Mouse (Mus musculus): ENCODE data around the gene Fgf9.

The Fgf9 gene

GRCm38 (mm10) chr14:58089486-58089885 is 19.1 kb downstream of the Fgf9 start:
- DNase-seq (ENCODE audit: low spot score in 2 of 2) = no peak

DNA sequence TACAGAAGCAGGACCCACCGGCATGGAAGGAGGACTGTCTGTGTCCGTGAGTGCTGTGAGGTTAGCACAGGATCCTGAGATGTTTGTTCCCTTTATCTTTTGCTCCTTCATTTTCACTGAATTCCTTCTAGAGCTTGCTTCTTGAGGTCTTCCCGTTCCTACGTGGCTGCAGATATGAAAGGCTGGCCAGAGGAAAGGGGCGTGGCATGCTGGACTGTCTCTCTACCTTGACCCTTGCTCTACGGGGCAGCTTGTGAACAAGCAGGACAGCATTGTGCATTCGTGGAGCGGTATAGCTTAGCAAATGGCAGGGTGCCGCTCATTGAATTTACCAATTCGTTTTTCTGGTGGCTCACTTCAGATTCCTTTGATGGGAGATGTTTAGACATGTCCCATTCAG is 21.0 kb downstream of the Fgf9 start:
- no peak for DNase-seq (ENCODE audit: low spot score in 2 of 2)

DNA sequence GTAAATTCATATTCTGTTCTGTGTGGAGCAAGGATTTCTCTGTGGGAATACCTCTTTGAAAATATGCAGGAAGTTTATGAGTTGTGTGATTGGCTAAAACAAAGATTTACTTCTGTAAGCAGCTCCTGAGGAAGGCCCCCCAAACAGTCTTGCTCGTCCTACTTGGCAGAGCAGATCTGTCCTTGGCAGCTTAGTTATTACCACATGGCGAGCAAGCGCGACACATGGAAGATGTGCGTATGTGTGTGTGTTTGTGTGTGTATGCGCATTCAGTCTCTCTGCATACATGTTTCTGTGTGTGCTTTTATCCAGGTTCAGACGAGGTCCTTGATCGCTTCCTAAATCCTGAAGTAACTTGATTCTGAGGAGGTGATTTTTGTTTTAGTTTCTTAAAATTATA is 29.3 kb downstream of the Fgf9 start:
- DNase-seq (ENCODE audit: low spot score in 2 of 2) = no peak

DNA sequence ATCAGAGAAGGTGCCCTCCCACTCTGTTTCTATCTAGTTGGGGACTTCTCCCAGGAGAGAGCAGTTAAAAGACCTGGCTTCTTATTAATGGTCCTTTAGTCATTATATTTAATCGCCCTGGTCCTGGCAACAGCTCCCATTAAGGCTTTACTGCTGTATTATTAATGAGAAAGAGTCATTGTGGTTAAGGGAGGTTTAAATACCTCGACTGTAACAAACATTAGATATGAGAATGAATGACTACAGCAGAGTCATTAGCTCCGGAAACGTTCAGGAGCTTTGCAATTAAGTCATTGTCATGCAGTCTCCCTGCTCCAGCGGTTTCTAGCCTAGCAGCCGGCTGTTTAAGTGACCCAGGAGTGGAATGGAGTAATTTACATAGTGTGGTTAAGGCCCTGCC is 31.0 kb downstream of the Fgf9 start:
- no peak for DNase-seq (ENCODE audit: low spot score in 2 of 2)

DNA sequence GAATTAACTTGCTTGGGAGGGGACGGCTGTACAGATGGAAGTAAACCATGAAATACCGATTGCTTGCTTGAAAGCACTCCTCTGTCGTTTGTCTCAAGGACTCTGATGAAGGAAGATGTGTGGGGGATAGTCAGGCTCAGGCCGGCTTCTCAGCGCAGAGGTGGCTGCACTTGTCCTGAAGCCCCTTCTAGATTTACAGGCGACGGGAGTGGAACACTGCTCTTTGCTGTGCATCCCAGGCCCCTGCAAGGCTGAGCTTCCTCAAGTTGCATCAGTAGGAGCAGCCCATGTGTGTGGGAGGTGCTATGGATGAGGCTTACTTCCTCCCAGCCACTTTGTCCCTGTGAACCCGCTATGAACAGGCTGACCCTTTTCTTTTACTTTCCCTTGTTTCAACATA is 33.9 kb downstream of the Fgf9 start:
- no peak for DNase-seq (ENCODE audit: low spot score in 2 of 2)

GRCm38 (mm10) chr14:58105596-58105995 is 35.2 kb downstream of the Fgf9 start:
- DNase-seq (ENCODE audit: low spot score in 2 of 2) = no peak

DNA sequence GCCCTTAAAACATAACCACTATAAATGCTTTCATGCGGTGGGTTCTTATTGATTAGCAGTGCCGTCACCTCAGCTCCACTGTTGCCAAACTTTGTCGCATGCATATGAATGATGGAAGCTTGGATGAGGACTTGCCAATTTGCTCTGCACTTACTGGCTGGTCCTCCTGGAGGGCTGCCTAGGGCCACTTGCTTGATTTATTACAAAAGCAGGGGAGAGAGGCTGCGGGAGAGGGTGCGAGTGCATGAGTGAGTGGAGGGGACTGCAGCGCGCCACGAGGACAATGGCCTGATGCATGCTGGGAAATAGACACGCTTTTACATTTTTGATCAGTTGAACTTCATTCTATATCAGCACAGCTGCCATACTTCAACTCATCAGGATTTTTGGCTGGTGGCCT is 39.3 kb downstream of the Fgf9 start:
- no peak for DNase-seq (ENCODE audit: low spot score in 2 of 2)

GRCm38 (mm10) chr14:58111562-58111961 is 41.2 kb downstream of the Fgf9 start:
- no peak for DNase-seq (ENCODE audit: low spot score in 2 of 2)

DNA sequence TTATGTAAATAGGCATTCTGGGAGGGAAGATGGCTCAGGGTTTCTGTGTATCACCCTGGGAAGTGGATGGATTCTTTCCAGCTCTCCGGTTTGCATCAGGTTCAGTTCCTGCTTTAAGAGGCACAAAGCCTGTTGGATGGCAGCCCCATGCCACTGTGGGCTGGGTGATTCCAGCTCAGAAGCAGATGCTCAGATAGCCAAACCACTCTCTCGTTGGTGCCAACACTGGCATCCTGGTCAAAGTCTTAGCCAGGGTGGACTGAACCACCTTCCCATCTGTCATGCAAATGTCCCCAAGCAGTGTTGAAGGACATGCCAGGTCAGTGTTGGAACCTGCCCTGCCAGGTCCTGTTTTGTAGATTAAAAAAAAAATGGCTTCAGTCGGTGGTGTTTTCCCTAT is 42.0 kb downstream of the Fgf9 start:
- no peak for DNase-seq (ENCODE audit: low spot score in 2 of 2)

DNA sequence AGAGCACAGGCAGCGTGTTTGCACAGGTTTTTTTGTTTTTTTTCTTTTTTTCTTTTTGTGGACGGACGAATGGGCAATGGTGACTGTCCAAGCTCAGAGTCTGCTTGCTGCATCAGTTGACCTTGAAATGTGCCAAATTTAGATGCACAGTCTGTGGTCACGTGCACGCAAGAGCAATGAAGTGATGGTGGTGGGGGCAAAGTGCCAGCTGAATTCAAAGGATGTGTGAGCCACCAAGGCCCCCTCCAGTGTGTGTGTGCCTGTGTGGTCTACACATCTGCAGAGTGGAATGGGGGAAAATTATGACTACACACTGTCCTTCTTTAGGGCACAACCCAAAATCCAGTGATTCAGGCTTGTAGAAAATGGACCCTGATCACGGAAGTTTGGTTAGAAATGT is 42.8 kb downstream of the Fgf9 start:
- DNase-seq (ENCODE audit: low spot score in 2 of 2) = no peak

GRCm38 (mm10) chr14:58114146-58114545 is 43.8 kb downstream of the Fgf9 start:
- no peak for DNase-seq (ENCODE audit: low spot score in 2 of 2)

DNA sequence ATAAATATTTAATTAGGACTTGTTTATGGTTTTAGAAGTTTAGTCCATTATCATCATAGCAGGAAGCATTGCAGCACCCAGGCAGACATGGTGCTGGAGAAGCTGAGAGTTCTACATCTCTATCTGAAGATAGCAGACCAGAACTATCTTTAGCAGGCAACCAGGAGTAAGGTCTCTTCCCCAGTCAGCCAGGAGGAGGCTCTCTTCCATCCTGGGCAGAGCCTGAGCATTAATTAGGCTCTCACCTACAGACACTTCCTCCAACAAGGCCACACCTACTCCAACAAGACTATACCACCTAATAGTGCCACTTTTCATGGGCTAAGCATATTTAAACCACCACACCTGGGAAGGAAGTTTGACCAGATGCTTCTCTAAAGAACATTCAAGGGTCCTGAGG is 54.3 kb downstream of the Fgf9 start:
- no peak for DNase-seq (ENCODE audit: low spot score in 2 of 2)

DNA sequence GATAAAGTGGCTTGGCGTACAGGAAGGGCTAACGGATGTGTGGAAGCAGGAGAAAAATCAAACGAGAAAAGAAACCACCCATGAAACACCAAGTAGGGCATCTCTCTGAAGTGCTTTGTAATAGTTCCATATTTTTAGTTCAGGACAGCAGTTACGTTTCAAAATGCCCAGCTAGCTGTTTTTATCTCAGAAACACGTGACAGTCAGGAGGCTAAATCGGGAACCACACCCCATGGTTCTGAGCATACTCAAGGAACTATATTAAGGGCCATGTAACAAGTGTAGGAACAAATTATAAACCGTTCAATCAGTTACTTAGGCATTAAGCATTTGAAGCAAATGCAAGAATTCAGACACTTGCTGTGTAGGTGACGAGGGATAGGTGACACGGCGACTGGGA is 56.2 kb downstream of the Fgf9 start:
- no peak for DNase-seq (ENCODE audit: low spot score in 2 of 2)

DNA sequence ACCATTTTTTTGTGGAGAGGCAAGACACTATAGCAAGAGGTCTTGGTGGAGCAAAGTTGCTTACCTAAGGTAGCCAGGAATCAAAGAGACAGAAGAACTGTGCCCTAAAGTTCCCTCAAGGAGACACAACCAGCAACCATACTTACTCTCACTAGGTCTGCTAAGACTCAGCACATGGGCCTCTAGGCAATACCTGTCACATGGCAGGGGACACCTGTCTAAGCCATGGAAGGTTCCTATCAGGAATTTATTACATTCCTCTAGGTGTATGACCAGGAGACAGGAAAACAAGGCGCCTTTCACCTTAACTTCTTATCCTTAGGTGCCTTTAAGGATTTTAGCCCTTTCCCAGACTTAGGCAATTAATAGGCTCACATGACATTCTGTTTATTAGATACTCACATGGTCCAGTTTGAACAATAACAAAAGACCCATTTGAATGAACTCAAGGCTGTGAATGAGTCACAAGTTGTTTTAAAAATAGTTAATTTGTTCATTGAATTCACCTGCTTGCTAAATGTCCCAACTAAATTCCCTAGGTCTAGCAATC is 69.2 kb downstream of the Fgf9 start:
- DNase-seq (ENCODE audit: low spot score in 2 of 2) = no peak

DNA sequence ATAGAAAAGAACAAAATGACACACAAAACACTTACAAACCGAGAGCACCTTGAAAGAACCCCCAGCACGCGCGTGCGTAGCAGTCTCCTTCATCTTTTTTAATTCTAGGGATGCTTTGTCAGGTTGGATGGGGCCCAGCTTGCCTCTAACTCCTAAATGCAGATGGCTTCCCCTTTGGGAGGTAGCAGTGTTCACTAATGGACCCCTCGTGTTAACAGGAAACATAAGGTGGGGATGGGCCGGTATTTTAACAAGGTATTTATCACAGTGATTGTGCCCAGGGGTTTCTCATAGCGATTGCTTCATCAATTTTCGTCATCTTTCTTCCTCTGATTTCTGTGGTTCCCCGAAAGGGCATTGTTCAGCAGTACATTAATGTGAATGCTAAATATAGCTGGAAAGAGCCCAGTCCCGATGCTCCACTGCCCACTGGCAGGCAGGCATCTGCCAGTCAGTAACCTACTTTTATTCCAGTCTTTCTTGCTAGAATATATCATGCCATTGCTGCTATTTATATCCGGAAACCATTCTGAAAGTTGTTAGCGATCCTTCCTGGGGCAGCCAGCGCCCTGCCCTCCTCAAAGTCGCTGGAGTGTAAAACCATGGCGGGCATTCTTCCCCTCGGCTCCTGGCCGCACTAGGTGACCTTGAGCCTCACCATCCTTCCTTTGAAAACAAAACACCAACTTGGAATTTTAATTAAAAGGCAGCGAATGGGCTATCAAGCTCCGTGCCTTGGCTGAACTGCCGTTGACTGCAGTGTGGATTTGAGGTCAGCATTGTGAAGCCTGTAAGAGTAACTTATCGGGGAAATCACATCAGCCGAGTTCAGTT is 79.5 kb downstream of the Fgf9 start:
- no peak for DNase-seq (ENCODE audit: low spot score in 2 of 2)

GRCm38 (mm10) chr14:58150471-58150855 is 80.1 kb downstream of the Fgf9 start:
- DNase-seq (ENCODE audit: low spot score in 2 of 2) = no peak

DNA sequence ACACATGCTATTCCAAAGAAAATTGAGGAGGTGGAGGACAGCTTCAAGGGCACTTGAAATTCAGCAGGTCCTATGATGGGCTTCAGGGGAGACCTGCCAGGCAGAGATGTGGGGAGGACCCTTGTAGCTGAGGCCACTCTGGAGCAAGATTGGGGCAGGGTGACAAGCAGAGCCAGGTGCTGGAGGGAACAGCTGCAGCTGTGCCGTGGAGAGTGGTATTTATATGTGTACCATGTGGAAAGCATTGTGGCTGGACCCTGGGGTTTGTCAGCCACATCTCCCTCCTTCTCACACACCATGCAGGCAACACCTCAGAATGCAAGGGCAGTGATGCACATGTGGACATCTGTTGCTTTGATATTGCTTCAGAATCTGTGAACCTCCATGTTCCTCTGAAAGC is 81.8 kb downstream of the Fgf9 start:
- no peak for DNase-seq (ENCODE audit: low spot score in 2 of 2)

GRCm38 (mm10) chr14:58153470-58154416 is 83.4 kb downstream of the Fgf9 start:
- no peak for DNase-seq (ENCODE audit: low spot score in 2 of 2)

DNA sequence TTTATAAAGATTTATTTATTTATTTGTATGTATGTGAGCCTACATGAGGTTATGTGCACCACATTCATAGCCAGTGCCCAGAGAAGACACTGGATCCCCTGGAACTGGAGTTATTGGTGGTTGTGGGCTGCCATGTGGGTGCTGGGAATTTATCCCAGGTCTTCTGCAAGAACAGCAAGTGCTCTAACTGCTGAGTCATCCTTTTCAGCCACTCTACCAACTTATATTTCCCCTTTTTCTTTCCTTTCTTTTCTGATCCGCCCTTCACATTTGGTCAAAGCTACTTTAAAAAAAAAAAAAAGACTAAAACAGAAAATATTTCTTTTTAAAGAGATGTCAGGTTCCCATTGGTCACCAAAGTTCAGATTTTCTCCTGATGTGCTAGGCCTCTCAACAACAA is 90.3 kb downstream of the Fgf9 start:
- no peak for DNase-seq (ENCODE audit: low spot score in 2 of 2)
